13 mouse cellular contexts compared by ENCODE assay signal in genomic region chr14:75985112-75985511, GRCm38 (mm10). TPM values are rescaled to one million over a fixed set of nuclear protein-coding genes. Genes with fewer than 3 reads are reported as not detected.
A peak's percentile ranks its signal among the peaks of the same experiment; 100 is the strongest.
DNase-seq lines count a peak whose midpoint lies in the region; ATAC-seq and TF ChIP-seq lines count a peak whose summit lies in the region.
"Had no signal": no experiment of that assay in that cellular context is flagged by ENCODE, and none has a peak within 500 bp of the region (broad histone marks: within the 10 kb centered on the region; RNA-seq: fewer than 3 reads in every experiment).

No protein-coding gene starts in this region.

- ATAC-seq in forebrain, postnatal 0 days = peak; percentile 87

- H3K9ac ChIP-seq in forebrain, postnatal 0 days = no peak overlapping the region
- H3K9ac ChIP-seq: stomach, embryonic 15.5 days had no signal

- DNase-seq in forebrain, postnatal 0 days = peak; percentile 43
- DNase-seq in forebrain, embryonic 10.5 days (ENCODE audit: extremely low spot score, low spot score) = no peak
- DNase-seq in left cerebral cortex, adult 2 months (ENCODE audit: extremely low spot score in 1 of 2, low spot score in 2 of 2) = no peak
- DNase-seq in left cerebral cortex, postnatal 10 days (ENCODE audit: extremely low spot score in 1 of 2, low spot score in 2 of 2) = no peak
- DNase-seq in 416B (ENCODE audit: low read depth) = peak; percentile 39
- DNase-seq in fibroblast of lung, adult 2 months (ENCODE audit: low read depth) = peak; percentile 45
- no peak for DNase-seq in lung, postnatal 25 days (ENCODE audit: low spot score)
- no peak for DNase-seq in cerebellum, adult 9-10 months
- DNase-seq: kidney, postnatal 25 days; lung, postnatal 14 days; right cerebral cortex, postnatal 14 days had no signal

- H3K27me3 ChIP-seq in forebrain, postnatal 0 days (ENCODE audit: insufficient read depth, low read length) = no peaks in the 10 kb centered on the region
- no peaks in the 10 kb centered on the region for H3K27me3 ChIP-seq in forebrain, embryonic 10.5 days (ENCODE audit: poor library complexity, severe bottlenecking)
- H3K27me3 ChIP-seq: stomach, embryonic 15.5 days had no signal

- intact Hi-C loops in left cerebral cortex, adult 2 months (cut with DNase I) = no loop called here
- intact Hi-C loops in left cerebral cortex, postnatal 10 days (cut with DNase I) = no loop called here

- no peak overlapping the region for H3K4me2 ChIP-seq in forebrain, postnatal 0 days (ENCODE audit: low read depth)
- H3K4me2 ChIP-seq: stomach, embryonic 15.5 days had no signal

- peaks cover 6% of the 10 kb centered on the region for H3K4me1 ChIP-seq in forebrain, postnatal 0 days (ENCODE audit: insufficient read depth)
- H3K4me1 ChIP-seq in forebrain, embryonic 10.5 days = no peaks in the 10 kb centered on the region
- H3K4me1 ChIP-seq: stomach, embryonic 15.5 days had no signal

- 45% methylated on average over 4 of the region's 4 CpGs for WGBS in forebrain, postnatal 0 days
- 76% methylated on average over 4 of the region's 4 CpGs for WGBS in forebrain, embryonic 10.5 days

- H3K27ac ChIP-seq in forebrain, postnatal 0 days (ENCODE audit: low read depth, low read length) = peak overlapping the region; percentile 29; the same call in 1 of the 2 replicates
- no peak overlapping the region for H3K27ac ChIP-seq in forebrain, embryonic 10.5 days
- H3K27ac ChIP-seq in left cerebral cortex, adult 2 months = peak overlapping the region; percentile 26; the same call in 1 of the 2 replicates
- H3K27ac ChIP-seq: stomach, embryonic 15.5 days had no signal

- H3K4me3 ChIP-seq in forebrain, postnatal 0 days (ENCODE audit: low read depth, low read length) = no peak overlapping the region
- no peak overlapping the region for H3K4me3 ChIP-seq in forebrain, embryonic 10.5 days
- no peak overlapping the region for H3K4me3 ChIP-seq in left cerebral cortex, adult 2 months
- H3K4me3 ChIP-seq: stomach, embryonic 15.5 days had no signal

- no peak for TF ChIP-seq CTCF in forebrain, postnatal 0 days (IDR thresholded peaks at IDR 0.05; ENCODE audit: low read depth)
- no peak for TF ChIP-seq CTCF in left cerebral cortex, adult 2 months (IDR thresholded peaks at IDR 0.05)

- no peaks in the 10 kb centered on the region for H3K9me3 ChIP-seq in forebrain, postnatal 0 days (ENCODE audit: low read length)
- no peaks in the 10 kb centered on the region for H3K9me3 ChIP-seq in forebrain, embryonic 10.5 days
- H3K9me3 ChIP-seq: stomach, embryonic 15.5 days had no signal

- H3K36me3 ChIP-seq in forebrain, postnatal 0 days (ENCODE audit: insufficient read depth) = no peaks in the 10 kb centered on the region; the same call in 1 of the 2 replicates
- peaks cover 13% of the 10 kb centered on the region; the same call in 1 of the 2 replicates for H3K36me3 ChIP-seq in forebrain, embryonic 10.5 days (replicated peaks)
- H3K36me3 ChIP-seq: stomach, embryonic 15.5 days had no signal

RNA-seq across cellular contexts. Expression of gene Gtf2f2, which starts 25.6 kb away (rescaled TPM):
- 41.5 and 43.8 TPM in 2 replicates for total RNA-seq in forebrain, postnatal 0 days (2014; rRNA removed)
- polyA plus RNA-seq in forebrain, postnatal 0 days (2015; fragmentation: Nextera tagmentation; extraction: Ambion mirVana) = 47.6 and 54.9 TPM in 2 replicates
- polyA plus RNA-seq in forebrain, embryonic 10.5 days (2016; fragmentation: Nextera tagmentation; extraction: Ambion mirVana) = 57.3 and 59.0 TPM in 2 replicates
- total RNA-seq in left cerebral cortex, adult 2 months (2021) = 10 to 100 TPM; 14.8 to 15.5 TPM
- total RNA-seq in left cerebral cortex, postnatal 10 days (2021) = 10 to 100 TPM; 22.5 to 23.0 TPM

RNA-seq across cellular contexts. Expression of gene Kctd4, which starts 30.3 kb away (rescaled TPM):
- 18.6 and 25.6 TPM in 2 replicates for total RNA-seq in forebrain, postnatal 0 days (2014; rRNA removed)
- 13.1 and 14.2 TPM in 2 replicates for polyA plus RNA-seq in forebrain, postnatal 0 days (2015; fragmentation: Nextera tagmentation; extraction: Ambion mirVana)
- polyA plus RNA-seq in forebrain, embryonic 10.5 days (2016; fragmentation: Nextera tagmentation; extraction: Ambion mirVana) = 0.52 and 0.88 TPM in 2 replicates
- 10 to 100 TPM; 18.6 to 19.7 TPM for total RNA-seq in left cerebral cortex, adult 2 months (2021)
- 10 to 100 TPM; 13.2 to 14.6 TPM for total RNA-seq in left cerebral cortex, postnatal 10 days (2021)
- total RNA-seq: heart, postnatal 14 days had no signal

Comparison
In these comparisons a context has a peak if more than half of its experiments do, and no peak if none do; other contexts are left out.
1. DNase-seq: peak in forebrain, postnatal 0 days (single experiment), 416B (single experiment) and fibroblast of lung, adult 2 months (single experiment); none in forebrain, embryonic 10.5 days (single experiment), left cerebral cortex, adult 2 months (0 of 2), left cerebral cortex, postnatal 10 days (0 of 2), lung, postnatal 25 days (single experiment) and cerebellum, adult 9-10 months (single experiment).